Mouse (Mus musculus) ovary, postnatal 14 days (tissue): ENCODE results near the gene Asdurf.
"Not testable (repeated sequence)": the region's sequence is repeated elsewhere in the genome, so short reads cannot be mapped to it uniquely, and the experiment has no call there.

ENCODE experiments used
- DNase-seq: peaks from one replicate; pipeline ENCODE4 v3.0.0; 2022; ENCODE audit warnings: low spot score

Asdurf gene

DNA sequence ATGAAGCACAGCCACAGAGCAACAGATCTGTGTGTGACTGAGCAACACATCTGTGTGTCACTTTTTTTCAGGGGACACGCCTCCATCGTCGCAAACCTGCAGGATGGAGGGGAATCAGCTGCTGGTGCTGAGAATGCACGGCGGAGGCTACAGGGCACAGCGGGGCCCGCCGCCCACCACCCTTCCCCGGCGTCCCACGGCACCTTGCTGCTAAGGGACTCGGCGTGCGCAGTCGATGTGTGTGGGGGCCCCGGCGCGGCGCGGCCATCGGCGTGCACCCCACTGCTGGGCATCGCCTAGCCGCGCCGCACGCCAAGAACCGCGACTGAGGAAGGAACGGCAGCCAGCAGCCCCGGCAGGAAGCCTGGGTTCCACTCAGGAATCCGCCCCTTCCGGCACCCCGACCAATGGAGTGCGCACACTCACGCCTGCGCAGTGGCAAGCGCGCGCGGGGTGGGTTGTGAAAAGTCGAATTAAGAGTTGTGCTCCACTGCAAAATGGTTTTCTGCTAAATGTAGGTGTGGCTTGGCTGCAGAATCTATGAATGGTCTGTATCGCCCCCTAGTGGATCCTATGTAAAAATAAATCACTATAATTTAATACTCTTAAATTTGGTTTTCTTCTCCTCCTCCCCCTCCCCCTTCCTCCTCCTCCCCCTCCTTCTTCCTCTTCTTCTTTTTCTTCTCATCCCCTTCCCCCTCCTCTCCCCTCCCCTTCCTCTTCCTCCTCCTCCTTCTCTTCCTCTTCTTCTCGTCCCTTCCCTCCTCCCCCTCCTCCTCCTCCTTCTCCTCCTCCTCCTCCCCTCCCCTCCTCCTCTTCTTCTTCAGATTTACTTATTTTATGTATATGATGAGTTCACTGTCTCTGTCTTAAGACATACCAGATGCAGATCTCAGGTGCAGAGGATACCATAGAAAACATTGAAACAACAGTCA, at the start of gene Asdurf, which contains the start of the genes Gm28551 and Asnsd1:
TSS of gene Asdurf (minus strand) at position 293 of the 935 bp plus-strand sequence.
TSS of gene Gm28551 (minus strand) at position 341 of the 935 bp plus-strand sequence.
TSS of gene Asnsd1 (minus strand) at position 426 of the 935 bp plus-strand sequence.
- DNase-seq, result peak; percentile 95

DNA sequence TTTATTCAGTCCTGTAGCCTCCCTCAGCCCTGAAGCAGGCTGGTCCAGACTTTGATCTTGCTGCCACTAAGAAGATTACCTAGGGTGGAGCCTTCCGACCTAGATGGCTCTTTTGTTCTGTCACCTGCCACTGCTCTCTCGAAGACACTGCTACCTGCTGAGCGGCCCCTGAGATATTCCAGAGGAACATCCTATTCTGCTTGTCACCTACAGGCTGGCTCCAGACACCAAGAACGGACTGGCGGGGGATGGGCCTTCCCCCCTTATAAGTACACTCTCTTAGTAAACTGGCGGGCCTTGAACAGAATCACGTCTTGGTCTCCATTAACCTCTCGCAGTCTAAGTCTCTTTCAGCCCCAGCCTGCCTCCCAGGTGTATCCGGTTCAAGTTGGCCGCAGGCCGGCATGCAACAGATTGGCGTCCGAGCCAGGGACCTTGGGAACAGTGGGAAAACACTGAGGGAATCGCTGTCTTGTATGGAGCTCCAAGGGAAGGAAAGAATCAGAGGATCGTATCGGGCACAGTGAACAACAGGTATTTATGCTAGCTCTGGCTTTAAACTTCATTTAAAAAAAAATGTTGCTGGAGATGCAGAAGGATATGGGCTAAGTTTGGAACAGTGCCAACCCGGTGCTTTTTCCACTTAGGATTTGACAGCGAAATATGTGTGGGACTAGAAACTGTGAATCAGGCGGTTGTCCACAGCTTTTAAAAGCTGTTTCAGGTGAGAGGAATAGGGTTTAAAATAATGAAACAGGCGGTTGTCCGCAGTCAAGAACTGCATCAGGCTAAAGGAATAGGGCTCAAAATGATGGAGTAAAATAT, 41.7 kb upstream of the Asdurf start:
- DNase-seq, result peak; percentile 3

DNA sequence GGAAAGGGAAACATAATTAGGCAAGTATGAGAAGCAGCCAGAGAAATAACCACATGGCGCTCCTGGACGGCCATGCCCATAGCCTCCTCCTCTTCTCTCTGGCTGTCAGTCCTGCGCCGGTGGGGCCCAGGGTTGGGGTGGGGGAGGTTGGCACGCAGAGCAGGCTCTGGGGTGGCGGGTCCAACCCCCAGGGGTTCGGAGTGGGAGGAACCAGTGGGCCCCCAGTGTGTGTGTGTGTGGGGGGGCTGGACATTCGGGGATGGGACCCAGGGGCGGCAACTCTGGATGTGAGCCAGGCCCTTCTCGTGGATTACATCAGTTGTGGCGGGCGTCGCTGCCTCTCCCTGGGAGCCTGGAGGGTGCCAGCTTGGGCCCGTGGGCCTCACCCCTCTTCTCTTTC, 36.3 kb upstream of the Asdurf start:
- no peak for DNase-seq

DNA sequence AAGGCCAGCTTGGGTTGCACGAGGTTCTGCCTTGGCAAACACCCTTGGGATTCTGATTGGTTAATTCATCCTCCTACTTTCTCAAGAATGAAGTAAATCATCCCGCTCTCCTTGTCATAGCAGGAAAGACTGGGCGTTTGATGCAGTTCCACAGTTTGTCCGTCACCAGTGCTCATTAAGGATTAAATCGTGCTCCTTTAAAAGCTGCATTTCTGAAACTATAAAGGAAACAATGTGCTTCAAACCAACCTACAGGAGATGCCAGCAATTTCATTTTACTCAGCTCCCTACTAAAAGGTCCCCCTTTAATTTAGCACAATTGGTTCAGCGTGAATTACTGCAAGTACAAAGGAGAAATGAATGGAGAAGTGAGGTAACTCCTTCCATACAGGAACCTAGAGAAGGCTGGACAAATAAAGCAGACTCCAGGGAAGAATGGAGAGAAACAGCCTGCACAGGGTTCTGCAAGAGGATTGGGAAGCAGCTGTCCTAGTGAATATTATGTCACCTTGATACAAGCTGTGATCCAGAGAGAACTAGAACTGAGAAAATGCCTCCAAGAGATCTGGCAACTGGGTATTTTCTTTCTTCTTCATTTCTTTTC, 31.8 kb upstream of the Asdurf start:
- no peak for DNase-seq

DNA sequence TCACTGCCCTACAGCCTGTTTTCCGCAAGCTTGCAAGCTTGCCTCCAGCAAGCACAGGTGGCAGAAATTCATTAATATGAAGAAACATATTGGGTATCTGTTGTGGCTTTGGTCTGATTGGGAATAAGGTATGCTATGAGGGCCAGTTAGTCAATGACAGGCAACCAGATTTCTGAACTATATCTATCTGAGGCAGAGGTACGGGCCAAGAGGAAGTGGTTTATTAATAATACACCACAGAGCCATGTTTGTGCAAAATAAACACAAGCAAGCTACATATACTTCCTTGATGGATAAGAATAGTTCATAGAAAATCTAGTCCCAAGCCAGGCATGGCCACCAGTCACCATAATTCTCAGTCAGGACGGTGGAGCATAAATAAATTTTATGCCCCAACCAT, 25.3 kb upstream of the Asdurf start:
- no peak for DNase-seq

DNA sequence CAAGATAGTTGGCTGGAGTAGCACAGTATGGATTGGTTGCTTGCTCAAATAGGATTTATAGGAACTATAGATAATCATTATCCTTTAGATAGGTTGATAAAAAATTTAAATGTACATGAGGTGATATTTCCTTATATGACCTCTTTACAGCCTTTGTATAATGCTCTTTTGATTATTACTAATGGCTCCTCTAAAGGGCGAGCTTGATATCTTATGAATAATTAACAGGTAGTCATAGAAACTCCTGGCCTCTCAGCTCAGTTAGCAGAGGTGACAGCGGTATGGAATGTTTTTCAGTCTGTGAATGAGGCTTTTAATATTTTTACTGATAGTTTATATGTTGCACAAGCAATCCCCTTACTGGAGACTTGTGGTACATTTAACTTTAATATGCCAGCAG, 23.5 kb upstream of the Asdurf start:
- not testable (repeated sequence) for DNase-seq

DNA sequence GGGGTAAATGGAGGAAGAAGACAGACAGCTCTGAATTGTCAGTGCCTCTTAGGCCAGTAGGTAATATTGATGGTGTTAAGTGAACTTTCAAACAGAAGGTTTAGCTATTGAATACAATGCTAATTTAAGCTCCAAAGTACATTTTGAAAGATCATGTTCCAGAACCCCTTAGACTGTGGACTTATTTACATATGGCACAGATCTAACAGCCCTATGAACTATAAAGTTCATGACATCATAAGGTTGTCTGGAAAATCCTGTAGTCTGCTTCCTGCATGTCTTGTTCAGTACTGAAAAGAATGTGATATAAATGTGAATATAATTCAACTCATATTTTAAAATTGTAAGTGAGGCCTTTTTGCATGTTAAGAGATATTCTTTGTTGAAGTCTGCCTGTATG, 6.6 kb upstream of the Asdurf start:
- DNase-seq, result no peak

DNA sequence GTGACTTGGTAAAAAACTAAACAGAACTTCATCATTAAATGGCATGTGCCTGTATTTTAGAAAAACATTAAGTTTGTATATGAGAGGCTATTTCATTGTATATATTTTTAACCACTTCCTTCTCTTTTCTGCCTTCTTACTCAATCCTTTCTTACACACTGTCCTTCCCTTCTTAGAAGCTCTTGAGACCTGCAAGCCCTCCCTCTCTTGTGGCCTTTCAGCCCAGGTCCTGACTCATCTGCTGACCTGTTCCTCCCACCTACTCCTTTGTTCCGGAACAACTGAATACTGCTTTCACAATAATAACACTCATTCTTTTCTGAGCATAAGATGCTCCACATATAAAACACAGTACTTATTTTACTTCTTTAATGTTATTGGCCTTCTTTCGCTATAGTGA, 11.3 kb downstream of the Asdurf start:
- no peak for DNase-seq

DNA sequence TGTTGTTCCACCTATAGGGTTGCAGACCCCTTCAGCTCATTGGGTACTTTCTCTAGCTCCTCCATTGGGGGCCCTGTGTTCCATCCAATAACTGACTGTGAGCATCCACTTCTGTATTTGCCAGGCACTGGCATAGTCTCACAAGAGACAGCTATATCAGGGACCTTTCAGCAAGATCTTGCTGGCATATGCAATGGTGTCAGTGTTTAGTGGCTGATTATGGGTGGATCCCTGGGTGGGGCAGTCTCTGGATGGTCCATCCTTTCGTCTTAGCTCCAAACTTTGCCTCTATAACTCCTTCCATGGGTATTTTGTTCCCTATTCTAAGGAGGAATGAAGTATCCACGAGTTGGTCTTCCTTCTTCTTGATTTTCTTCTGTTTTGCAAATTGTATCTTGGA, 15.0 kb downstream of the Asdurf start:
- not testable (repeated sequence) for DNase-seq

DNA sequence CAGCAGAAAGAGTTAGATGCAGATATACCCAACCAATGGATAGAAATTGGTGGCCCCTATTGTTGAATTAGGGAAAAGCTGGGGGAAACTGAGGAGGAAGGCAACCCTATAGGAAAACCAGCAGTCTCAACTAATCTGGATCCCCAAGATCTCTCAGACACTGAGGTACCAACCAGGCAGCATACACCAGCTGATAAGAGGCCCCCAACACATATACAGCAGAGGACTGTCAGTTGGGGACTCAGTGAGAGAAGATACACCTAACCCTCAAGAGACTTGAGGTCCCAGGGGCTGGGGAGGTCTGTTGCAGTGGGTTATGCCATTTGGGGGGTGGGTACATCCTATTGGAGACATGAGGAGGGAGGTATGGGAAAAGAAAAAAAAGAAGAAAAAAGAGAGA, 17.0 kb downstream of the Asdurf start:
- DNase-seq, result no peak

DNA sequence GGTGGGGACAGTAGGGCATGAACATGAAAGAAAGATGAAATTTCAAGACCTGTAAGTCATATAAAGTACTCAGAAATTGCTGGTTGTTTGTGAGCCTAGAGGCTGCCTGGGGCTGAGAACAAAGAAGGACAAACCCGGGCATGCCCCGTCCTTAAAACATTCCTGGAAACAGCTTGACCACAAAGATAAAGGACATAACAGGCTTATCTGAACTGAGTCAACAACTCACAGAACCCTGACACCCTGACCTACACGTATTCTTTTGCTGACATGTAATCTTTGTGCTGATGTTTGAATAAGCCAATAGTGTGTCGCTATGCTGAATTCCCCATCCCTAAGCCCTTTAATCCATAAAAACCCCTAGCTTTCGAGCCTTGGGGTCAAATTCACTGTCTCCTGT, 18.9 kb downstream of the Asdurf start:
- not testable (repeated sequence) for DNase-seq

DNA sequence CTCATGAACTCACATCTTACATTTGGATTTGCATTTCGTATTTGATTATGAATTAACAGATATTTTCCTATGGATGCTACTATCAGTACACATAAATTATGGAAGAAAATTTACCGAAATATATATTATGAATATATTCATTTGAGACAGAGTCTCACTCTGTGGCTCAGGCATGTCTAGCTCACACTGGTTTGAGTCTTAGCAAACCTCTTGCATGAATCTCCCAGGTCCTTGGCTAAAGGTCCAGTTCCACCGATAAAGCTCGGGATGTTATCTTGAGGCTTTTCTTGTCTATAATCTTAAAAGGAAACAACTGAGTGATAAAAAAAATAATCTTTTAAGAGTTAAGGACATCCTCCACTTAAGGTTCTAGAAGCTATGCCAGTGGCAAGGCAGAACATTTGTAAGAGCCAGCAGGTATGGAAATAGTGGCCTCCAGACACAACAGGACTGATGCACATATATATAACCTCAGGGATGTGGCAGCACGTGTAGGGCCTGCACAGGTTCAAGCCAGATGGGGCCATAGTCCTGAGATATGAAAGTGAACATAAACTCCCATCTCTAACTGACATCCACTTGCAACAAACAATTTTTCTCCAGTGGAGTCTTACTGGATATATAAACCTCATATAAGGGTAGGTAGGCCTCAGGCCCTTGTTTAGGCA, 27.5 kb downstream of the Asdurf start:
- DNase-seq, result no peak

DNA sequence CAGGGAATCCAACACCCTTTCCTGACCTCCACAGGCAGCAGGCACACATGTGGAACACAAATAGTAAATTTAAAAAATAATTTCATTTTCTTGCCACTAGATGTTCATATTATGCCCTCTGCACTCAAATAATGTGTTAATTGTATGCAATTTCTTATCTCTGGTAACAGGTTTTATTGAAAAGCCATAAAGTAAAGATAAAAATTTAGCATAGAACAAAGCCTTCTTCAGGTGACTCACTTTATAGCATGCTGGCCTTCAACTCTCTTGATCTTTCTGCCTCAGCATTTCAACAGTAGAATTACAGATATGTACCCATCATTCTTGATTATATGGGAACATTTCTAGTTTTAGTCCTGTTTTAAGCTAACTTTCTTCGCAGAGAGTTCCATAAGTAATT, 28.1 kb downstream of the Asdurf start:
- no peak for DNase-seq

DNA sequence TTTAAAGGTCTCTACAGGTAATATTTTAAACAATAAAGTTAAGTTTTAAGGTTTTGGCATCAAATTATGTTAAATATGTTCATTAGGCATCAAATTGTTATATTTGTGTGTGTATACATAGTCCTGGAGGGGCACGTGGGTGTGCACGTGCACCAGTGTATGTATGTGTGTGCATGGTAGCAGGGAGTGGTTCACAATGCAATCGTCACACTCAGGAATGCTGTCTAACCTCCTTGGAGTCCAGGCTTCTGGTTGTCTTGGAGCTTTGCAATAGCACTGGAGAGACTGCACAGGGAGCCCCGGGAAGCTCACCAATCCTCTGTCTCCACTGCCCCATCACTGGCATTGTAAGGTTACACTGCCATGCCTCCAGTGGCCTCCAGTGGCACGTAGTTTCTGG, 29.2 kb downstream of the Asdurf start:
- DNase-seq, result no peak

DNA sequence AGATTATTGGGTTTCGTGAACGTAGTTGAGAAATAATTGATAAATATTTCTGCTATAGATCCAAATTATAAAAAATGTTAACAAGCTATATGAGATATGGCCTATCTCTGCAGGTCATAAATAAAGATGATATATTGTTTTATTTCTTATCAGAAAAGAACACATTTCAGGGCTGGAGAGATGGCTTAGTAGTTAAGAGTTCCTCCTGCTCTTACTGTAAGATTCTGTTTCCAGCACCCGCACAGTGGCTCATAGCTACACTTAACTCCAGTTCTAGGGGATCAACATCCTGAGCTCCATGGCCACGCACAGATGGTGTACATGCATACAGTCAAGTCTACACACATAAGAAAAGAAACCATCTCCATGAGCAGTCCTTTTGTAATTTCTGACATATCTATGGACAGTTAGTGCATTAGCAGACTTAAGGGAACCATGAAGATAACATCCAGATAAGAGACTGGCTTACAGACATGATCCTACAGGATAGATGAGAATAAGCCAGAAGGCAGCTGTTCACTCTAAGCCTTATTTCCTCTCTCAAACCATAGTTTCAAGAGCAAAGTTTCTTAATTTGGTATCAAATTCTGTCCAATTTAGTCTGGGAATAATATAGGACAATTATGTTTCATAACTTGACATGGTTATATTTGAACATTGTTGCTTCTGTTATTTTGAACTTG, 30.6 kb downstream of the Asdurf start:
- no peak for DNase-seq

DNA sequence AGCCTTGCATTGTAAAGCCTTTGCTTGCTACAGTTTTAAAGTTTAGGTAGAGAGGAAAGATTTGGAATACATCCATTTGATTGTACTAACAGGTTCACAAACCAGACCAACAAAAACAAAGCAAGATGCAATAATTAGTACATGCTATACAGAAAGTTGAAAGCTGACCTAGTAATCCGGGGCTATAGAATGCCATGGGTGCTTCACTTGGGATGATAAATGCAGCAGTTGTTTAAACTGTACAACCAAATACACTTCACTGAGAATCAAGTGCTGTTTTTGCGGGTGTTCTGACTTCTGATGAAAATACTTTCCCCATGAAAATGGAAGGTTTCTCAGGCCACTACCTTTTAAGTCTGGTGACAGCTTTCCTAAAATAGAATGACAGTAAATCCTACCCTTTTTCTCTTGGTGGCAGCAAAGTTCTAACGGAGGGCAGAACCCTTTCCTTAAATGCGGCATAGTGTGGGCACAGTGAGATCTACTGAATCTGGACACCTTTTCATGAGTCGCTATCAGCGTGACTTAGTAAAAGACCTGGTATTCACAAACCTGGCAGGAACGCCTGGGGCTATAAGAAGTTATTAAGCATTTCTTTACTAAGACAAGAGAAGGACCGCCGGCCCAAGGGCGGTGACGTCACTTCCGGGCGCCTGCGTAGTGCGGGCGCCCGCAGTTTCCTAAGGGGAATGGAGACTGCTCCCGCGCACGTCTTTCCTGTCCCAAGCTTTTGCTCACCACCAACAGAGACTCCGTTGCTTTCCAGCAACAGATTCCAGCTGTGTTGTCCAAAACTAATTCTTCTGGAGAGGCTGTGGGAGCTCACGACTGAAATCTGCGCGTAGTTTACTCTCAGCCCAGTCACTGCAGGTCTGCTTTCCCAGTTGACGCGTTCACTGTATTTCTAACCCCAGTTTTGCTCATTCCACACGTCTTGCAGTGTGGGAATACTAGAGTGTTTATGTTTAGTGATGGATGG, 39.1 kb downstream of the Asdurf start, which contains the start of gene Osgepl1:
TSS of gene Osgepl1 (plus strand) at position 636 of the 979 bp plus-strand sequence.
- peak; percentile 71 for DNase-seq

DNA sequence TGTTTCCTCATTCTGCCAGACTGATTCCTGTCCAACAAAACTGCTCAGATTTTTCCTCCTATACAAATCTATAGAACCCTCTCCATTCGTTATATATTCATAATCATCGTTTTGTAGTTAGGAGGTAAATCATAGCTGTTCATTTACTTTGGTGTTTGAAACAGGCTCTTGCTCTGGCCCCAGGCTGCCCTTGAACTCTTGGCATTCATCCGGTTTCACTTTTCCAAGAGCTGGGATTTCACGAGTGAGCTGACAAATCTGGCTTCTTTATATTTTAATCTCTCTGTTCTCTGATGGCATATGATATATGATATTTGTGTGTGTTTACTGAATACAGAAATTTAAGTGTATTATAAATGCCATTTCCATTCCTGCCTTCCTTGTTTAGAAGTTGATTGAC, 51.9 kb downstream of the Asdurf start:
- DNase-seq, result no peak
